Mouse (Mus musculus): ENCODE results near the gene Noc3l.

DNA sequence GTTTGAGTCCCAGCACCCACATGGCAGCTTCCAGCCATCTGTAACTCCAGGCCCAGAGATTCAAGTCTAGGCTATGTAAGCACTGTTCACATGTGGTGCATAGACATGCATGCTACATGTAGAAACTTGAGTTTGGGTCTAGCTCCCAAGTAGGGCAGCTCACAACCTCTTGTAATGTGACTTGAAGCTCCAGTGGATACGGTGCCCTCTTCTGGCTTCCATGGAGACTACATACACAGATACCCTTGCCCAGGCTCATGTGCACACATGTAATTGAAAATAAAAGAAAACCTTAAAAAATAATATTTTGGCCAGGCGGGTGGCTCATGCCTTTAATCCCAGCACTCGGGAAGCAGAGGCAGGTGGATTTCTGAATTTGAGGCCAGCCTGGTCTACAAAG lies 39.2 kb upstream of the Noc3l start:
- no peak for TF ChIP-seq POLR2A (IDR thresholded peaks at IDR 0.05; ENCODE audit: control insufficient read depth in 1 of 2, insufficient read depth in 1 of 2, low read depth in 1 of 2, low read length in 2 of 2, poor library complexity in 1 of 2)
- no peak for TF ChIP-seq NRF1 (IDR thresholded peaks at IDR 0.05; ENCODE audit: insufficient read depth, low read depth, low read length, poor library complexity, severe bottlenecking)
- TF ChIP-seq ELF1 (IDR thresholded peaks at IDR 0.05; ENCODE audit: low read depth, low read length): no peak
- peak; percentile 15 to 34 (median 27); a peak in 3 of 6 replicates for TF ChIP-seq CTCF (IDR thresholded peaks at IDR 0.05 in 2 of 3, conservative IDR thresholded peaks at IDR 0.05 in 1 of 3; ENCODE audit: control insufficient read depth in 1 of 3, insufficient read depth in 1 of 3, low read depth in 2 of 3, low read length in 3 of 3, poor library complexity in 1 of 3, severe bottlenecking in 1 of 3)
- peak; percentile 5; the same call in 1 of the 2 replicates for TF ChIP-seq SMC3 (IDR thresholded peaks at IDR 0.05; ENCODE audit: low read depth, low read length)
- no peak for TF ChIP-seq MAX (IDR thresholded peaks at IDR 0.05; ENCODE audit: low read length)
- TF ChIP-seq CHD2 (IDR thresholded peaks at IDR 0.05; ENCODE audit: low read length): no peak
- no peak for TF ChIP-seq GATA1 (IDR thresholded peaks at IDR 0.05; ENCODE audit: low read depth, low read length)
- no peak for TF ChIP-seq EP300 (IDR thresholded peaks at IDR 0.05; ENCODE audit: low read depth in 1 of 2, low read length in 2 of 2)
